Mouse (Mus musculus) spleen, adult 2 months (tissue): ENCODE measurements around the gene Cyb5d1. TPM values are rescaled to one million over a fixed set of nuclear protein-coding genes. Genes with fewer than 3 reads are reported as not detected.

Experiments used
- DNase-seq, 2 experiments: peaks; one replicate each; pipeline versions ENCODE4 v3.0.0 to v3.0.0-alpha.2; 2012 to 2021; ENCODE audit warnings: low spot score in 2 of 2, low read depth in 1 of 2
- H3K27ac ChIP-seq: fragments of 200-500 bp; 2 replicates; pipeline ENCODE4 v1.5.1; 2012; ENCODE audit warnings: low read length, inconsistent platforms; ENCODE audit not compliant: insufficient read depth
- H3K27me3 ChIP-seq: fragments of 200-500 bp; 2 replicates; pipeline ENCODE4 v1.6.1; 2012; ENCODE audit warnings: mild to moderate bottlenecking, moderate library complexity, low read length, inconsistent platforms; ENCODE audit not compliant: control insufficient read depth, insufficient read depth
- H3K36me3 ChIP-seq: fragments of 200-500 bp; 2 replicates; pipeline ENCODE4 v1.6.1; 2012; ENCODE audit warnings: mild to moderate bottlenecking, low read length, inconsistent platforms; ENCODE audit not compliant: control insufficient read depth, insufficient read depth
- H3K4me1 ChIP-seq: fragments of 200-500 bp; 2 replicates; pipeline ENCODE4 v1.6.1; 2011; ENCODE audit warnings: inconsistent platforms; ENCODE audit not compliant: control insufficient read depth, insufficient read depth, insufficient read length
- H3K4me3 ChIP-seq: fragments of 200-500 bp; 2 replicates; pipeline ENCODE4 v1.5.1; 2011; ENCODE audit warnings: mild to moderate bottlenecking, inconsistent platforms; ENCODE audit not compliant: insufficient read depth, insufficient read length; ENCODE audit errors: extremely low read depth
- CTCF ChIP-seq: fragments of 200-500 bp; IDR thresholded peaks from 2 replicates; pipeline ENCODE4 v1.5.1; 2011; ENCODE audit warnings: mild to moderate bottlenecking, inconsistent platforms; ENCODE audit not compliant: insufficient read depth, insufficient read length, insufficient replicate concordance; ENCODE audit errors: extremely low read depth
- POLR2A ChIP-seq: fragments of 200-500 bp; IDR thresholded peaks from 2 replicates; pipeline ENCODE4 v1.6.1; 2011; ENCODE audit warnings: low read depth, low read length, inconsistent platforms
- WGBS: fragments of 180-500 bp; shearing (Covaris S2); methylation state at CpG from one replicate; pipeline ENCODE4 v1.1.7; 2018; 5-methylcytosine and 5-hydroxymethylcytosine counted together
- polyA plus RNA-seq: library from polyadenylated mRNA; depleted of rRNA; stranded (reverse); fragments of >200 nt; gene quantifications from 2 replicates; pipeline ENCODE4 v1.2.3, GENCODE M21; 2012

Gene Cyb5d1
- polyA plus RNA-seq, 1 experiment, result 9.5 TPM

- TF ChIP-seq POLR2A (no peak), CTCF (no peak)
- Histone ChIP-seq H3K27me3 (no peaks in the 10 kb centered on the region), H3K4me1 (peaks cover 5% of the 10 kb centered on the region; the same call in 1 of the 2 replicates), H3K4me3 (peak overlapping the region; percentile 91), H3K36me3 (peaks cover 7% of the 10 kb centered on the region), H3K27ac (peak overlapping the region; percentile 100)
- WGBS, result 3% methylated on average over 39 of the region's 39 CpGs
- peak in 1 of 2 experiments; percentile 44 for DNase-seq
Measured at GRCm38 (mm10) chr11:69411538-69412203, 16.2 kb upstream of the Cyb5d1 start.

DNA sequence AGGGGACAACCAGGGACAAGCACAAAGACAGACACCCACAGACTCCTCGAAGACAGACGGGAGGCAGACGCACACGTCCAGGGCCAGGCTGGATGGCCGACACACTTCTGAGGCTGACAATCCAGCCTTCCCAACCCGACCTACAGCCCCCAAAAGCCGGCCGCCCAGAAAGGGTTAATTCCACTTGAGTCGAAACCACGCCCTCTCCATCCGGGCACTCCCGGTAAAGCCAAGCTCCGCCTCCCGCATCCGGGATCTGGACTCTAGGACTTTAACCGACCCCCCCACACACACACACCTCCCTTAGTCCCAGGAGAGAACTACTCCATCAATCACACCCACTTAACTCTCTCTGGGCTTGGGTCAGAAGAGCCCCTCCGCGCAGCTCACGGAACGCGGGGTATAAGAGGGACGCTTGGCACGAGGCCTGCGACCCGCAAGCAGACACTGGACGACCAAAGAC, 15.7 kb upstream of the Cyb5d1 start:
- peaks cover 5% of the 10 kb centered on the region; the same call in 1 of the 2 replicates for H3K4me1 ChIP-seq
- H3K27me3 ChIP-seq, result no peaks in the 10 kb centered on the region
- DNase-seq, result peak; percentile 63 to 86
- H3K36me3 ChIP-seq, result peaks cover 12% of the 10 kb centered on the region
- peak overlapping the region; percentile 100 for H3K27ac ChIP-seq
- H3K4me3 ChIP-seq, result peak overlapping the region; percentile 91
- under 1% methylated on average over 26 of the region's 26 CpGs for WGBS
- no peak for TF ChIP-seq POLR2A
- TF ChIP-seq CTCF, result no peak

- H3K27me3 ChIP-seq, result no peaks in the 10 kb centered on the region
- WGBS, result under 1% methylated on average over 41 of the region's 41 CpGs
- no peak for TF ChIP-seq CTCF
- TF ChIP-seq POLR2A, result no peak; the same call in 1 of the 2 replicates
- peaks cover 5% of the 10 kb centered on the region; the same call in 1 of the 2 replicates for H3K4me1 ChIP-seq
- peak overlapping the region; percentile 91 for H3K4me3 ChIP-seq
- peaks cover 18% of the 10 kb centered on the region for H3K36me3 ChIP-seq
- peak overlapping the region; percentile 100 for H3K27ac ChIP-seq
- peak; percentile 66 to 72 for DNase-seq
Measured at GRCm38 (mm10) chr11:69410310-69411072, 15.1 kb upstream of the Cyb5d1 start.

DNA sequence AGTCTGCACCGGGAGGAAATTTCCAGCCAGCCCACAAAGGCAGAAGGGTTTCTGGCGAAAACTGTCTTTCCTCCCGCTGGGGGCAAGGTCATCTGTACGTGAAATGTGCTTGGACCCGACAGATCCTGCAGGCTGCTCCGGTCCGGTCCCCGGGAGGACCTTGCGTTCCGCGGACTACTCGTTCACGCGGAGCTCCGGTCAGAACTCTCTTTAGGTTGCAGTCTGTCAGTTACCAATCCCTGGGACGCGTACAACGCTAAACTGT, 14.5 kb upstream of the Cyb5d1 start:
- Histone ChIP-seq H3K36me3 (peaks cover 24% of the 10 kb centered on the region), H3K4me3 (peak overlapping the region; percentile 91), H3K27me3 (no peaks in the 10 kb centered on the region), H3K27ac (peak overlapping the region; percentile 100), H3K4me1 (peaks cover 5% of the 10 kb centered on the region; the same call in 1 of the 2 replicates)
- no peak for DNase-seq
- TF ChIP-seq CTCF (no peak), POLR2A (no peak)
- under 1% methylated on average over 18 of the region's 18 CpGs for WGBS

GRCm38 (mm10) chr11:69409378-69410044, 14.1 kb upstream of the Cyb5d1 start:
- Histone ChIP-seq H3K27me3 (no peaks in the 10 kb centered on the region), H3K4me3 (peak overlapping the region; percentile 91), H3K27ac (peak overlapping the region; percentile 100), H3K36me3 (peaks cover 27% of the 10 kb centered on the region), H3K4me1 (peaks cover 5% of the 10 kb centered on the region; the same call in 1 of the 2 replicates)
- TF ChIP-seq POLR2A, result peak; percentile 46; the same call in 1 of the 2 replicates
- no peak for TF ChIP-seq CTCF
- under 1% methylated on average over 46 of the region's 46 CpGs for WGBS
- DNase-seq, result peak; percentile 83 to 92

- Histone ChIP-seq H3K27ac (peak overlapping the region; percentile 84), H3K36me3 (peaks cover 33% of the 10 kb centered on the region), H3K27me3 (no peaks in the 10 kb centered on the region), H3K4me1 (peaks cover 5% of the 10 kb centered on the region; the same call in 1 of the 2 replicates), H3K4me3 (peak overlapping the region; percentile 67)
- TF ChIP-seq CTCF, result no peak
- no peak; the same call in none of the 2 replicates for TF ChIP-seq POLR2A
- WGBS, result under 1% methylated on average over 33 of the region's 33 CpGs
- peak; percentile 71 to 89 for DNase-seq
Measured at GRCm38 (mm10) chr11:69408541-69409377, 13.3 kb upstream of the Cyb5d1 start.
